Mouse (Mus musculus) liver, embryonic 14.5 days (tissue): ENCODE data around the gene Krtap15. TPM values are rescaled to one million over a fixed set of nuclear protein-coding genes. Genes with fewer than 3 reads are reported as not detected.
A peak's percentile ranks its signal among the peaks of the same experiment; 100 is the strongest.

Source experiments
- ATAC-seq: fragments of 200-750 bp; cut with Nextera tagmentation; 2 replicates; pipeline ENCODE4 v1.8.0; 2017; ENCODE audit warnings: moderate number of reproducible peaks, mild to moderate bottlenecking, moderate library complexity; ENCODE audit not compliant: insufficient read depth
- DNase-seq, 3 experiments: peaks; one replicate each; pipeline ENCODE4 v3.0.0-alpha.2; 2012 to 2013; ENCODE audit warnings: low read depth in 3 of 3, low spot score in 3 of 3
- H3K27ac ChIP-seq: fragments of 300-500 bp; sonication (generic); 2 replicates; pipeline ENCODE4 v1.5.1; 2014; ENCODE audit warnings: moderate library complexity, mild to moderate bottlenecking, control low read depth, inconsistent platforms
- H3K27me3 ChIP-seq: fragments of 300-500 bp; sonication (generic); 2 replicates; pipeline ENCODE4 v1.6.1; 2014; ENCODE audit warnings: mild to moderate bottlenecking, low read length, moderate library complexity; ENCODE audit not compliant: control insufficient read depth, insufficient read depth
- H3K36me3 ChIP-seq: fragments of 300-500 bp; sonication (generic); replicated peaks from 2 replicates; pipeline ENCODE4 v1.6.1; 2014; ENCODE audit warnings: low read depth; ENCODE audit not compliant: control insufficient read depth, insufficient read depth
- H3K4me1 ChIP-seq, 2 experiments: fragments of 200-500 bp in 1 of 2; fragments of 300-500 bp in 1 of 2; sonication (generic) in 1 of 2; replicated peaks; 2 replicates each; pipeline ENCODE4 v1.6.1; 2012 to 2014; ENCODE audit warnings: antibody characterized with exemption in 1 of 2, inconsistent platforms in 1 of 2, low read length in 1 of 2; ENCODE audit not compliant: control insufficient read depth in 2 of 2, insufficient read depth in 2 of 2
- H3K4me2 ChIP-seq: fragments of 300-500 bp; sonication (generic); 2 replicates; pipeline ENCODE4 v1.6.1; 2014; ENCODE audit warnings: low read depth, mild to moderate bottlenecking, control low read depth, moderate library complexity
- H3K4me3 ChIP-seq, 2 experiments: fragments of 200-500 bp in 1 of 2; fragments of 300-500 bp in 1 of 2; sonication (generic) in 1 of 2; 2 replicates each; pipeline ENCODE4 v1.5.1; 2012 to 2014; ENCODE audit warnings: low read depth in 2 of 2, low read length in 2 of 2, mild to moderate bottlenecking in 2 of 2, control low read depth in 1 of 2, inconsistent platforms in 1 of 2, moderate library complexity in 1 of 2; ENCODE audit not compliant: insufficient read depth in 1 of 2
- H3K9ac ChIP-seq: fragments of 300-500 bp; sonication (generic); replicated peaks from 2 replicates; pipeline ENCODE4 v1.6.1; 2014; ENCODE audit warnings: mild to moderate bottlenecking, control low read depth, moderate library complexity
- H3K9me3 ChIP-seq: fragments of 300-500 bp; sonication (generic); 2 replicates; pipeline ENCODE4 v1.6.1; 2016; ENCODE audit warnings: low read length, mixed read lengths; ENCODE audit not compliant: control insufficient read depth
- CTCF ChIP-seq: IDR thresholded peaks from 2 replicates; pipeline ENCODE4 v1.5.1; 2016; ENCODE audit warnings: antibody characterized with exemption, low read depth, control low read depth
- EP300 ChIP-seq: IDR thresholded peaks from 2 replicates; pipeline ENCODE4 v1.6.1; 2016; ENCODE audit warnings: antibody characterized with exemption, low read depth
- WGBS: fragments of 180-500 bp; shearing (Covaris S2); extraction: QIAGEN DNeasy Blood & Tissue Kit; methylation state at CpG from one replicate; pipeline ENCODE4 v1.1.7; 2014; ENCODE audit not compliant: insufficient replicate concordance; 5-methylcytosine and 5-hydroxymethylcytosine counted together
- polyA plus RNA-seq, 2 experiments: library from polyadenylated mRNA; depleted of rRNA in 1 of 2; stranded (reverse) in 1 of 2; unstranded in 1 of 2; fragments of >200 nt; fragmentation: Nextera tagmentation in 1 of 2; extraction: Ambion mirVana in 1 of 2; gene quantifications; 2 replicates each; pipeline versions ENCODE4 v1.2.1 to v1.2.3; 2012 to 2014

Gene Krtap15
- polyA plus RNA-seq, 2 experiments = not detected

- DNase-seq (no peak), ATAC-seq (no peak)
- 8% methylated on average over 5 of the region's 5 CpGs for WGBS
- H3K9ac ChIP-seq = no peak overlapping the region
- H3K4me1 ChIP-seq = 0 out of 4 replicates have a peak, but pooled peaks cover 0 to 2% of the 10 kb centered on the region in 2 experiments
- H3K4me2 ChIP-seq = no peak overlapping the region
- TF ChIP-seq CTCF (peak; percentile 54), EP300 (no peak)
- no peaks in the 10 kb centered on the region for H3K27me3 ChIP-seq
- no peaks in the 10 kb centered on the region for H3K9me3 ChIP-seq
- H3K36me3 ChIP-seq = no peaks in the 10 kb centered on the region
- H3K4me3 ChIP-seq = no peak overlapping the region
- no peak overlapping the region for H3K27ac ChIP-seq
These were observed 31.4 kb downstream of the Krtap15 start for GRCm38 (mm10) chr16:88851450-88851849.

- ATAC-seq = no peak
These were observed 44.9 kb downstream of the Krtap15 start for GRCm38 (mm10) chr16:88864887-88865407.

GRCm38 (mm10) chr16:88869311-88869710 is 49.3 kb downstream of the Krtap15 start, which contains the start of gene Krtap19-1:
Gene Krtap19-1 (minus strand): TSS chr16:88869411.
- no peak within 1 kb of the TSS for H3K4me2 ChIP-seq
- 66% methylated on average over 6 of the region's 6 CpGs for WGBS
- no peaks in the 10 kb centered on the region for H3K36me3 ChIP-seq
- no peaks in the 10 kb centered on the region for H3K9me3 ChIP-seq
- H3K4me1 ChIP-seq = no peaks in the 10 kb centered on the region
- ATAC-seq (no peak), DNase-seq (no peak)
- no peak within 1 kb of the TSS for H3K9ac ChIP-seq
- TF ChIP-seq EP300 = no peak
- TF ChIP-seq CTCF = no peak
- no peak within 1 kb of the TSS for H3K27ac ChIP-seq
- no peaks in the 10 kb centered on the region for H3K27me3 ChIP-seq
- H3K4me3 ChIP-seq = no peak within 1 kb of the TSS

More at GRCm38 (mm10) chr16:88864887-88865407, 44.9 kb downstream of the Krtap15 start:
- no peak for TF ChIP-seq CTCF
- no peak for TF ChIP-seq EP300
- H3K4me3 ChIP-seq = no peak overlapping the region
- no peaks in the 10 kb centered on the region for H3K9me3 ChIP-seq
- WGBS = 63% methylated on average over 4 of the region's 4 CpGs
- H3K36me3 ChIP-seq = no peaks in the 10 kb centered on the region
- H3K27ac ChIP-seq = no peak overlapping the region
- H3K9ac ChIP-seq = no peak overlapping the region
- H3K4me1 ChIP-seq = no peaks in the 10 kb centered on the region
- no peak overlapping the region for H3K4me2 ChIP-seq
- H3K27me3 ChIP-seq = no peaks in the 10 kb centered on the region
- DNase-seq = no peak

GRCm38 (mm10) chr16:88874169-88874568 is 54.2 kb downstream of the Krtap15 start, which contains the start of gene Krtap19-2:
Gene Krtap19-2 (minus strand): TSS chr16:88874269.
- no peak within 1 kb of the TSS for H3K4me3 ChIP-seq
- no peaks in the 10 kb centered on the region for H3K27me3 ChIP-seq
- no peaks in the 10 kb centered on the region for H3K9me3 ChIP-seq
- no peaks in the 10 kb centered on the region for H3K4me1 ChIP-seq
- TF ChIP-seq CTCF (no peak), EP300 (no peak)
- 77% methylated on average over 3 of the region's 3 CpGs for WGBS
- H3K27ac ChIP-seq = no peak within 1 kb of the TSS
- no peaks in the 10 kb centered on the region for H3K36me3 ChIP-seq
- H3K4me2 ChIP-seq = no peak within 1 kb of the TSS
- H3K9ac ChIP-seq = no peak within 1 kb of the TSS
- DNase-seq (no peak), ATAC-seq (no peak)

GRCm38 (mm10) chr16:88877938-88878337 is 57.9 kb downstream of the Krtap15 start, which contains the start of gene Krtap19-3:
Gene Krtap19-3 (minus strand): TSS chr16:88878038.
- H3K9ac ChIP-seq = no peak within 1 kb of the TSS
- no peaks in the 10 kb centered on the region for H3K36me3 ChIP-seq
- 54% methylated on average over 2 of the region's 2 CpGs for WGBS
- no peaks in the 10 kb centered on the region for H3K27me3 ChIP-seq
- no peak for DNase-seq
- H3K4me3 ChIP-seq = no peak within 1 kb of the TSS
- TF ChIP-seq CTCF (no peak), EP300 (no peak)
- ATAC-seq = no peak
- H3K9me3 ChIP-seq = no peaks in the 10 kb centered on the region
- H3K4me1 ChIP-seq = no peaks in the 10 kb centered on the region
- H3K4me2 ChIP-seq = no peak within 1 kb of the TSS
- no peak within 1 kb of the TSS for H3K27ac ChIP-seq

Other genes with a start within 250 kb of the Krtap15 start
- gene Krtap24-1, start 207.9 kb upstream of the Krtap15 start, polyA plus RNA-seq (2012; rRNA removed) = not detected in 2 replicates
- not detected in 2 replicates for gene Krtap24-1, start 207.9 kb upstream of the Krtap15 start, polyA plus RNA-seq (2014; fragmentation: Nextera tagmentation; extraction: Ambion mirVana)
- gene 2310079G19Rik, start 192.5 kb upstream of the Krtap15 start, polyA plus RNA-seq (2012; rRNA removed) = not detected in 2 replicates
- not detected in 2 replicates for gene 2310079G19Rik, start 192.5 kb upstream of the Krtap15 start, polyA plus RNA-seq (2014; fragmentation: Nextera tagmentation; extraction: Ambion mirVana)
- gene Krtap26-1, start 172.4 kb upstream of the Krtap15 start, polyA plus RNA-seq (2012; rRNA removed) = not detected in 2 replicates
- gene Krtap26-1, start 172.4 kb upstream of the Krtap15 start, polyA plus RNA-seq (2014; fragmentation: Nextera tagmentation; extraction: Ambion mirVana) = not detected in 2 replicates
- gene Krtap27-1, start 148.5 kb upstream of the Krtap15 start, polyA plus RNA-seq (2012; rRNA removed) = not detected in 2 replicates
- not detected in 2 replicates for gene Krtap27-1, start 148.5 kb upstream of the Krtap15 start, polyA plus RNA-seq (2014; fragmentation: Nextera tagmentation; extraction: Ambion mirVana)
- gene 2310061N02Rik, start 112.3 kb upstream of the Krtap15 start, polyA plus RNA-seq (2012; rRNA removed) = not detected in 2 replicates
- not detected in 2 replicates for gene 2310061N02Rik, start 112.3 kb upstream of the Krtap15 start, polyA plus RNA-seq (2014; fragmentation: Nextera tagmentation; extraction: Ambion mirVana)
- not detected in 2 replicates for gene Krtap13-1, start 91.4 kb upstream of the Krtap15 start, polyA plus RNA-seq (2012; rRNA removed)
- not detected in 2 replicates for gene Krtap13-1, start 91.4 kb upstream of the Krtap15 start, polyA plus RNA-seq (2014; fragmentation: Nextera tagmentation; extraction: Ambion mirVana)
- gene Krtap13, start 68.6 kb upstream of the Krtap15 start, polyA plus RNA-seq (2012; rRNA removed) = not detected in 2 replicates
- gene Krtap13, start 68.6 kb upstream of the Krtap15 start, polyA plus RNA-seq (2014; fragmentation: Nextera tagmentation; extraction: Ambion mirVana) = not detected in 2 replicates
- gene 2310034C09Rik, start 61.4 kb upstream of the Krtap15 start, polyA plus RNA-seq (2012; rRNA removed) = not detected in 2 replicates
- gene 2310034C09Rik, start 61.4 kb upstream of the Krtap15 start, polyA plus RNA-seq (2014; fragmentation: Nextera tagmentation; extraction: Ambion mirVana) = not detected in 2 replicates
- not detected in 2 replicates for gene 2310057N15Rik, start 46.0 kb upstream of the Krtap15 start, polyA plus RNA-seq (2012; rRNA removed)
- not detected in 2 replicates for gene 2310057N15Rik, start 46.0 kb upstream of the Krtap15 start, polyA plus RNA-seq (2014; fragmentation: Nextera tagmentation; extraction: Ambion mirVana)
- gene Gm5965, start 42.3 kb upstream of the Krtap15 start, polyA plus RNA-seq (2012; rRNA removed) = not detected in 2 replicates
- gene Gm5965, start 42.3 kb upstream of the Krtap15 start, polyA plus RNA-seq (2014; fragmentation: Nextera tagmentation; extraction: Ambion mirVana) = not detected in 2 replicates
- gene Gm20741, start 8.0 kb upstream of the Krtap15 start, polyA plus RNA-seq (2012; rRNA removed) = not detected in 2 replicates
- gene Gm20741, start 8.0 kb upstream of the Krtap15 start, polyA plus RNA-seq (2014; fragmentation: Nextera tagmentation; extraction: Ambion mirVana) = not detected in 2 replicates
- not detected in 2 replicates for gene Krtap14, start 5.9 kb downstream of the Krtap15 start, polyA plus RNA-seq (2012; rRNA removed)
- gene Krtap14, start 5.9 kb downstream of the Krtap15 start, polyA plus RNA-seq (2014; fragmentation: Nextera tagmentation; extraction: Ambion mirVana) = not detected in 2 replicates
- gene Krtap19-1, start 49.2 kb downstream of the Krtap15 start, polyA plus RNA-seq (2012; rRNA removed) = not detected in 2 replicates
- gene Krtap19-1, start 49.2 kb downstream of the Krtap15 start, polyA plus RNA-seq (2014; fragmentation: Nextera tagmentation; extraction: Ambion mirVana) = not detected in 2 replicates
- not detected in 2 replicates for gene Krtap19-2, start 54.1 kb downstream of the Krtap15 start, polyA plus RNA-seq (2012; rRNA removed)
- not detected in 2 replicates for gene Krtap19-2, start 54.1 kb downstream of the Krtap15 start, polyA plus RNA-seq (2014; fragmentation: Nextera tagmentation; extraction: Ambion mirVana)
- not detected in 2 replicates for gene Krtap19-3, start 57.8 kb downstream of the Krtap15 start, polyA plus RNA-seq (2012; rRNA removed)
- not detected in 2 replicates for gene Krtap19-3, start 57.8 kb downstream of the Krtap15 start, polyA plus RNA-seq (2014; fragmentation: Nextera tagmentation; extraction: Ambion mirVana)
- not detected in 2 replicates for gene Krtap19-4, start 64.9 kb downstream of the Krtap15 start, polyA plus RNA-seq (2012; rRNA removed)
- not detected in 2 replicates for gene Krtap19-4, start 64.9 kb downstream of the Krtap15 start, polyA plus RNA-seq (2014; fragmentation: Nextera tagmentation; extraction: Ambion mirVana)
- not detected in 2 replicates for gene Krtap19-5, start 76.2 kb downstream of the Krtap15 start, polyA plus RNA-seq (2012; rRNA removed)
- not detected in 2 replicates for gene Krtap19-5, start 76.2 kb downstream of the Krtap15 start, polyA plus RNA-seq (2014; fragmentation: Nextera tagmentation; extraction: Ambion mirVana)
- gene Krtap19-9b, start 112.0 kb downstream of the Krtap15 start, polyA plus RNA-seq (2012; rRNA removed) = not detected in 2 replicates
- gene Krtap19-9b, start 112.0 kb downstream of the Krtap15 start, polyA plus RNA-seq (2014; fragmentation: Nextera tagmentation; extraction: Ambion mirVana) = not detected in 2 replicates
- gene Krtap16-3, start 142.7 kb downstream of the Krtap15 start, polyA plus RNA-seq (2012; rRNA removed) = not detected in 2 replicates
- gene Krtap16-3, start 142.7 kb downstream of the Krtap15 start, polyA plus RNA-seq (2014; fragmentation: Nextera tagmentation; extraction: Ambion mirVana) = not detected in 2 replicates
- gene Krtap22-2, start 190.5 kb downstream of the Krtap15 start, polyA plus RNA-seq (2012; rRNA removed) = not detected in 2 replicates
- not detected in 2 replicates for gene Krtap22-2, start 190.5 kb downstream of the Krtap15 start, polyA plus RNA-seq (2014; fragmentation: Nextera tagmentation; extraction: Ambion mirVana)
- not detected in 2 replicates for gene Gm10229, start 195.1 kb downstream of the Krtap15 start, polyA plus RNA-seq (2012; rRNA removed)
- not detected in 2 replicates for gene Gm10229, start 195.1 kb downstream of the Krtap15 start, polyA plus RNA-seq (2014; fragmentation: Nextera tagmentation; extraction: Ambion mirVana)
- gene Krtap6-1, start 211.5 kb downstream of the Krtap15 start, polyA plus RNA-seq (2012; rRNA removed) = not detected in 2 replicates
- not detected in 2 replicates for gene Krtap6-1, start 211.5 kb downstream of the Krtap15 start, polyA plus RNA-seq (2014; fragmentation: Nextera tagmentation; extraction: Ambion mirVana)
- not detected in 2 replicates for gene Gm10228, start 221.3 kb downstream of the Krtap15 start, polyA plus RNA-seq (2012; rRNA removed)
- gene Gm10228, start 221.3 kb downstream of the Krtap15 start, polyA plus RNA-seq (2014; fragmentation: Nextera tagmentation; extraction: Ambion mirVana) = not detected in 2 replicates
- gene Krtap6-5, start 227.7 kb downstream of the Krtap15 start, polyA plus RNA-seq (2012; rRNA removed) = not detected in 2 replicates
- not detected in 2 replicates for gene Krtap6-5, start 227.7 kb downstream of the Krtap15 start, polyA plus RNA-seq (2014; fragmentation: Nextera tagmentation; extraction: Ambion mirVana)
- gene 1110025L11Rik, start 243.8 kb downstream of the Krtap15 start, polyA plus RNA-seq (2012; rRNA removed) = not detected in 2 replicates
- not detected in 2 replicates for gene 1110025L11Rik, start 243.8 kb downstream of the Krtap15 start, polyA plus RNA-seq (2014; fragmentation: Nextera tagmentation; extraction: Ambion mirVana)